Mouse (Mus musculus) kidney, adult 11 months (tissue): ENCODE results near the gene Ypel3.

Source experiments
- DNase-seq: peaks from one replicate; pipeline ENCODE4 v3.0.0; 2022

Ypel3 gene

DNA sequence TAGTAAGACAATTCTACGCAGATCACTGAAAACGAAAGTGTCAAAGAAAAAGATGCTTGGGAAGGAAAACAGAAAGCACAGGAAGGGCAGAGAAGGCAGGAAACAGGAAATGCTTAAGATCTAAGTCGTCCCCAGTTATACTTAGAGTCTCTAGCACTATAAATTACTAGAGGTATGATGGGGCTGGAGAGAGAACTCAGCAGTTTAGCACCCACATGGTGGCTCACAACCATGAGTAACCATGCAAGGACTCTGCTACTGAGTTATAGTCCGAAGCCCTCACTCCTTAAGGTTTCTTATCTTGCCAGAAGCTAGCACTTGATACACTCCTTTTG, 17.5 kb downstream of the Ypel3 start:
- no peak for DNase-seq

DNA sequence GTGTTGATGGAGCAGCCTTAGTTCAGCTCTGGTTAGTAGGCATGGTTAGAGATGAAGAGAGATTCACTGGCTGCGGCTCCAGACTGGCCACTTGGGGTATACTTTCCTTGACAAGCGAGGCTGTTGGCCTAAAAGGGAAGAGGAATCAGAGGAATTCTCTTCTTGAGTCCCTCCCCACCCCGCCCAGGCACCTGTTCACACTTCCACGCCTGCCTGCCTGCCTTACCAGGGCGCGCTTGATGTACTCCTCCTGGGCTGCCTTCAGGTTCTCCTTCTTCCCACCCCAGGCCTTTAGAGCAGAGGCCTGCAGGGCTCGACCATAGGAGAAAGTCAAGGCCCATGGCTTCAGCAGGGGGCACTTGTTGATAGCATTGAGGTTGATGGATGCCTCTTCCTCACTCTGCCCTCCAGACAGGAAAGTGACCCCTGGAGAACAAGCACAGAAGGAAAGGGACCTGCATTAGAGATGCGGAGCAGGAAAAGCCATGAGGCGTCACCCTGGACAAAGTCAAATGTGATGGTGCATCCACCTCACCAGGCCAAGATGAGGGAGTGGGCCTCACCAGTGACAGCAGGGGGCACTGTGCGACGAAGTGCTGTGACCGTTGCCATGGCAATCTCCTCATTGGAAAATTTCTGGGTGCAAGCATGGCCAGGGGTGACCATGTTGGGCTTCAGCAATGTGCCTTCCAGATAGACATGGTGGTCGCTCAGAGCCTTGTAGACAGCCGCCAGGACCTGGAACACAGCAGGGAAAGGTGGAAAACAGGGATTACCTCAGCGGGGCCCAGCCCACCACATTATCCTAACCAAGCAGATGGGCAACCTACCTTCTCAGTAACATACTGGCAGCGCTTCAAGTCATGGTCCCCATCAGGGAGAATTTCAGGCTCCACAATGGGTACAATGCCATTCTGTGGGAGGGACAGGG, 18.9 kb downstream of the Ypel3 start:
- no peak for DNase-seq

DNA sequence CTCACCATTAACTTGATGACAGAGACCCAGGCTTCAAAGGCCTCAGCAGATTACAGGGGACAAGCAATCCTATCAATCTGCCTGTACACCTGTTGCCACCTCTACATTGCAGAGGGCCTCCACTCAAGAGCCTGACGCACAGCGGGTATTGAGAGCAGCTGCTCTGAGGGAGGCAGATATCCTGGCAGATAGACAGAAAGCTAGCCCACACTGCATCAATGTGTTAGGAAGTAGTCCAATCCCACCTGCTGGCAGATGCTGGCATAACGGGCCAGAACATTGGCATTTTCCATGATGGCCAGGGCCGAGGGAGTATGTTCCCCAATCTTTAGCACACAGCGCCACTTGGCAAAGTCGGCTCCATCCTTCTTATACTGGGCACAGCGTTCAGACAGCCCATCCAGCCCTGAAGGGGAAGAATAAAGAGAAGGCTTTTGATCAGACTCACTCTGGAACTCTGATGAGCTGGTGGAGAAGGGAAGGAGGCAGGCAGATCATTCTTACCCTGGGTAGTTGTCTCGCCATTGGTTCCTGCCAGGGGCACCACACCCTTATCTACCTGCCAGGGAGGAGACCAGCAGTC, 19.7 kb downstream of the Ypel3 start:
- no peak for DNase-seq

DNA sequence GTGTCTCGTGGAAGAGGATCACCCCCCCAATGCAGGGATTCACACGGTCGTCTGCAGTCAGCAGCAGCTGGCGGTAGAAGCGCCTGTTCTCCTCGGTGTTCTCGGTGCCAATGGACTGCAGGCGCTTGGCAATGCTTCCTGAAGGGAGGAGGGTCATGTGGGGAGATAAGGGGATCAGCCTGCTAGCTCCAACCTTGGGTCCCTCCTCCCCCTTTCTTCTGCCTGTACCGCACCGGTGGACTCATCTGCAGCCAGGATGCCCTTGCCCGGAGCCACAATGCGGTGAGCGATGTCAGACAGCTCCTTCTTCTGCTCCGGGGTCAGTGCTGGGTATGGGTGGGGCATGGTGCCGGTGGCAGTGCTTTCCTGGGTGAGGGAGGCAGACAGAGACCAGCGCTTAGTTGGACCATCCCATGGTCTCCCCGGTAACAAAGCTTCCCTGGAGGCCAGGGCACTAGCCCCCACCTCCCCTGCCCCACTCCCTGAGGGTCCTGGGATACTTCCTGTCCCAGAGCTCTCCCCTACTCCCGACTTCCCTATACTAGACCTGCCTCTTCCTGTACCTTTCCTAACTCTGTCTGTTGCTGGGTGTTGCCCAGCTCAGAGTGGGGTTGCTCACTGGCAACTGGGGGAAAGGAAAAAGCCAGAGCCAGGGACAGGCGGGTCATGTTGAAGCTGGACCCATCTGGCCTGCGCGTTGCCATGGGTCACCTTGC, 20.8 kb downstream of the Ypel3 start, which contains the start of gene Fam57b:
Fam57b (plus strand) TSS at position 258 of the 716 bp plus-strand sequence.
- peak; percentile 55 for DNase-seq

DNA sequence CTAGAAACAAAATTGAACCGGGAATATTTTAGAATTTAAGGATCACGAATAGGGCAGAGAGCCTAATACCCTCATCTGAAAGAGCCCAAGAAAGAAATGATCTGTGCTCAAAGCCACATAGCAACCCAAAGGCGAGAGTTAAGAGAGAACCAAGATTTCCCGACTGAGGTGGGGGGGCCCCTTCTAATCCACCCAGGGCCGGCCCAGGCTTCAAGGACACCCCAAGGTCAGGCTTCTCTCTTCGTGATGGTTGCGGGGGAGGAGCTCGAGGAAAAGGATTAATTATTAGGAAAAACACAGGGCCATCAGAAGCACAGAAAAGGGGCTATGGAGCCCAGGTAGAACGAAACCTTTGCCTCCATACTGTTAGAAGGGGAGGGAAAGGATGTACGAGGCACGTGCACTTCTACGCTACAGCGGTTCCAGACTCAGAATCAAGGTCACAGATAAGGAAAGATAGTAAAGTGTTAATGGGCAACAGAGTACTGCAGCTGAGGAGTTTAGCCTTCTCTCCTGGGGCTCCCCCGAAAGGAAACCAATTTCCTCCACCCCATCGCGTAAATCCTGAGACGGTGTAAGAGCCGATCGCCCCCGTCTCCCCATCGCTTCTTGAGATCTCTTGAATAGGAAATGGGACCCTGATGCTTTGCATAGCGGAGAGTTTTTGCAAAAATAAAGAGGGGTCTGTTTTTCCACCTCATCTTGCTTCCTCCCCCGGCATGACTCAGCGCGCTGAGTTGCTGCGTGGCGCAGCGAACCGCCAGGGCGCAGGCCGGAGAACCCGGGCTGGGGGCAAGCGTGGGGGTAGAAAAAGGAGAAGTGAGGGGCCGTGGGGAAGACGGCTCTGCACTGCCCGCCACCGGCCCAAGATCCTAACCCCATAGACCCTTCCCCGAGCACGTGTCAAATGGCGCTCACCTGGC, 21.6 kb downstream of the Ypel3 start:
- DNase-seq = peak; percentile 57

DNA sequence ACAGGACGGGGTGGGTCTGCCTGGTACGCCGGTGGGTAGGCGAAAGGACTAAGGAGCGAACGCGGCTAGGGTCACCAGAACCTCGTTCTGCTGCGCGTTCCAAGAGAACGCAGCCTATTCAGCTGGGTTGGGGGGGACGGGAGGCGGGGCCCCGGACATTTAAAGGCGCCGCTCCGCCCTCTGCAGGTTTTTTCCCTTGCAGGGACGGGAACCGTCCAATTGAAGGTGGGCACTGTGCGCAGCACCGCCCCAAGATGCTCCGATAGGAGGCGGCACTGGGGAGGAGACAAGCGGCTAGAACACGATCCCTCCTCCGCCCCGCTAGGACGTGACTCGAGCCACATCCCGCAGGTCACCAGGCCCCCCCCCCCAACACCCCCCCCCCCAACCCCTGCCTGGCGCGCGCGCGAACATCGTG, 22.3 kb downstream of the Ypel3 start:
- peak; percentile 99 for DNase-seq

DNA sequence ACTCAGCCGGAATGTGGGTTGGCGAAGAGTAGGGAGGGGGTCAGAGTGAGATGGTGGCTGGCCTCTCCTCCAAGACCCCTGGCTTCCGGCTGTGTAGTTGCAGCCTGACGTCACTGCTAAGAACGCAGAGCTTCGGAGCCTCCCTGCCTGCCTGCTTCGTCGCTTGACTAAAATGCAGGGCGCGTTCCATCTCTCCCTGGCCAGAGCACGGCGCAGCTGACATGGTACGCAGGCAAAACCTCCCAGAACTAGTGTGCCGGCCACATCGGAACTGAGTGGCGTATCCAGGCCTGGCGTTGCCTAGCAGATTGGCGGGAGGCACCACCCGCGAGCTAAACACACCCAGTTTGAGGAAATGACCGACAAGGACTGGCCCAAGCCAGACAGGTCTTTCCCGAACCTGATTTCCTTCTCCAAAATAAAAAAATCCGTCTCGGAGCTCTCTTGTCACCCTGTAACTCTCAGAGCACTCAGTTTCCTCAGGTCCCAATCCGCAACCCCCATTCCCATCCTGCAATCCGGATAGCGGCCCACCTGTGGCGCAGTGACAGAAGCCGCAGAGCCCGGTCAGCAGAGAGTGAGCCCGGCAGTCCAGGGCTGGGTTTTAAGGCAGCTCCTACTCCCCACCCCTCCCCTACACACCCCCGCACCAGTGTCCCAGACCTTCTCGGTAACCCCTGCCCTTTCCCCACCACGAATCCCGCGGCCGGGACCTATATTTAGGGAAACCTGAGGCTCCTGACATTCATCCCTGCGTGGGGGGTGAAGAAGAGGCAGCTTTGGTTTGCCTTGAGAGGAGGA, 22.9 kb downstream of the Ypel3 start:
- DNase-seq = no peak

DNA sequence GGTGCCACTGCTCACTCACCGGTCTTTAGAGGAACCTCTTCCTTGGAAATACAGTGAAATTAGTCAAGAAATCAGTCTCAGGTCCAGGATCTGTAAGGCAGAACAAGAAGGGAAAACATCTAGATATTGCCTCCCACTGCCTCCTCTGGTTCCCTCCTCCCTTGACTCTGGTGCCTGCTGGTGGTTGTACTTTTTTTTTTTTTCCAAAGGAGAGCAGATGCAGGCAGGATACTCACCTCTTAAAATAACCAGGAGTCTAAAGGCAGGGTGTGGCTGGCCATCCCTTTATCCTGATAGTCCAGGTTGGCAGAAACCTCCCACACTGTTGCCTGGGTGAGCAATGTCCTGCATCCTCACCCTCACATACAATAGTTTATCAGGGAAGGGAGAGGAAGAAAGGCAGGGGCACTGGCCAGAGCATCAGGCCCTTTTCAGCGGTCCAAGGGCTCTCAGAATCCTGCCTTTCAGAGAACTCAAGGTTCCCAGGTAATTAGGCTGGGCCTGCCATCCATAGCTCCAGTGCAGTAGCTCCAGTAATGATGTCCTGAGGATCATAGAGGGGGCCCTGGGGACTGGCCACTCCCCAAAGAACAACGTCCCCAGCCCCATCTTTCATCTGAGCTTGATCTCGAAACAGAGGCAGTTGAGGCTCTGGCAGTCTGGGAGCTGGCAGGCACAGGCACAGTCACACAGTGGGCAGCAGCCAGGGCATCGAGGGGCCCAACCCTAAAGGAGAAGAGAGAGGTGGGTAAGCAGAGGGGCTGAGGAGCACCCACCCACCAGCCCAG, 23.7 kb downstream of the Ypel3 start:
- DNase-seq = no peak

DNA sequence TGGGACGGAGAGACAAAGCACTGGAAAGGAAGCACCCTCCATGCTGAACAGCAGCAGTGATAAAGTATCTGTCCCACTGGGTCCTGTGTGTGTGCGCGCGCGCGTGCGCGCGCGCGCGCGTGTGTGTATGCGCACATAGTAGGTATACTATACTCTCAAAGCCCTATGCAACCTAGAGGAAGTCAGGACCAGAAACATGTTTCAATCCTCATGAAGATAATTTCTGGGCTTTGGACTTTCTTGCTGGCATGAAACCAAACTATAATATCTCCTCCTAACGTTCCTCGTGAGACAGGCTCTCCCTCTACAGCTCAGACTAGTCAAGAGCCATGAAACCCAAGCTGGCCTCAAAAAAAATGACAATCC, 24.3 kb downstream of the Ypel3 start:
- DNase-seq = no peak

DNA sequence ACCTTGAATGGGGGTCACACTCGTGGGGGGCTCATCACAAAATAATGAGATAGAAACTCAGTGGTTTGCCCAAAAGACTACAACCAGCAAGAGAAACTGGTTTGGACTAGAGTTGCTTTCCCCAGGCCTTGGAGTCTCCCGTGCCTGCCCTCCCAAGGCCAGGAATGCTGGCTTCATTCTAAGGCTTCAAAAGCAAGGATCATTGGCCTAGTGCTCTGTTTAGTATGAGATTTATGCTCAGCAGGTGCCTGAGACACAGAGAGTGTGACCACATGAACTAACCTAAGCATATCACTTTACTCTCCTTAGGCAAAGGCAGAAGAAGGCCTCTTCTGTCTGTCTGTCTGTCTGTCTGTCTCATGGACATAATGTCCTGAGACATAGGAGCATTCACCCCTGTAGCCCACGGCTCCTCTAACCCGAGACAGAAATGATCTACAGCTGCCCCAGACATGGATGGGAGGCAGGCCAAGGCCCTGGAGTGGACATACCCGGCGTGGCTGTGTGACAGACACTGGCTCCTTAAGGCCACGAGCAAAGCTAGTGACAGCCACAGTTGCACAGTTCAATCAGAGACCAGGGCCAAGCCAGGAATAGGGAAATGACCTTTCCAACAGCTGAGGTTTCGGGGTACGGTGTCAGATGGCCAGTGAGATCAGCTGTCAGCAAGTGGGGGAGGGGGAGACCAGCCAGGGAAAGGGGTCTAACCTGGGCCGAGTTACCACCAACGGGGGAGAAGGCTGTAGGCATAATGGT, 25.6 kb downstream of the Ypel3 start:
- DNase-seq = no peak

DNA sequence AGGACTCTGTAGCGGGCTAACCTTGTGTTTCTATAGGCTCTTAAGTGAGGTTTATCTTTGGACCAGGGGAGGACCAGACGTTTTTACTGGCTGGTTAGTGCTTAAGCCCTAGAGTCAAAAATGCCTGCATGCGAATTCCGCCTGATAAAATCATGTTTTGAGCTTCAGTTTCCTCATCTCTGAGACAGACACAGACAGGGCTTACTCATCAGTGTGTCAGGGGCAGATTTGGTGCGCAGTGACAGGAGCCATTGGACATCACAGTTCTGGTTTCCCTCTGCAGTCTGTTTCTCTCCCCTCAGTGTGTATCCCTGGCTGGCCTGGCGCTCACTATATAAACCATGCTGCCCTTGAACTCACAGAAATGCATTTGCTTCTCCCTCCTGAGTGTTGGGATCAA, 26.4 kb downstream of the Ypel3 start:
- no peak for DNase-seq

DNA sequence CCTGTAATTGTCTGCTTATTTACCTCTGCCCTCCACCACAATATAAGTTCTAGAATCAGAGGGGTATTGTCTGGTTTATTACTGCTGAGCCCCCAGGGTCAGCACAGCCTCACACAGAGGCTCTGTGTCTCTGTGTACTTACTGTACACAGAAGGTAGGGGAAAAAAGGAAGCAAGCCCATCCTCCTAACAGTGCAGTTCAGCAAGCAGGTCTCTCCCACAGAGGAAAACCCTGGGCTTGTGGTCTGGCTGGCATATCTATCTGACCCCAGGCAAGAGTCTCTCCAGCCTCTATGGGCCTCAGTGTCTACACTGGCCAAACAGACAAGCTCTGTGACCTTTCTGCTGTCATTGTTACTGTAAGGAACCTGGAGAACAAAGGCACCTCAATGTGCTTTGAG, 27.0 kb downstream of the Ypel3 start:
- DNase-seq = no peak

DNA sequence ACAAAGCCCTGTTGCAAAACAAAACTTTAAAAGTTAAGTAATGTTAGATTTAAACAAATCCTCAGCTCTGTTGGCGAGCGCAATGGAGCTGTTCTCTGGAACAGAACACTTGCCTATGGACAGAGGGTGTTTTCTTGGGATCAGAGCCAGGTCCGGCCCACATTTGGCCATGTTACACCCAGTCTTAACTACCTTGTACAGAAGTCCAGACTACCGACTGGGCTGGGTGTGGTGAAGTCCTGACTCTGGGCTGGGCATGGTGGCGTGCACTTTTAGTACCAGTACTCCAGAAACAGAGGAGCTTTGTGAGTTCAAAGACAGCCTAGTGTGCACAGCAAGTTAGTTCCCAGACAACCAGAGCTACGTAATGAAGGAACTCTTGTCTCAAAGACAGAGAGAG, 30.2 kb downstream of the Ypel3 start:
- peak; percentile 73 for DNase-seq

DNA sequence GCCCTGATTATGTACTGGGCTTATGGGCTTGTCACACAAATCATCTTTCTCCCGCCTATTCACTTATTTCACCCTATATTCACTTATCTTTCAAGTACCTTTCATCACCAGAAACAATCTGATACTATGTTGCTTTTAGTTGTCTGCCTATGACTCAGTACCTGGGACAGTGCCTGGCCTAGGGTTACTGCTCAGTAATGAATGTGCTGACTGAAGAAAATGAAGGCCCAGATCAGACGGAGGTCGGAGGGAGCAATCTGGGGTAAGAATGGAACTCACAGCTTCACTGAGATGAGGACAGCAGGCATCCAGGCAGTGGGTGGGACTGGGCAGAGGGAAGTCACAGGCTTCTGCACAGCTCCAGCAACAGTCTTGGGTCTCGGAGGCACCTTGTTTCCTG, 30.6 kb downstream of the Ypel3 start:
- no peak for DNase-seq

DNA sequence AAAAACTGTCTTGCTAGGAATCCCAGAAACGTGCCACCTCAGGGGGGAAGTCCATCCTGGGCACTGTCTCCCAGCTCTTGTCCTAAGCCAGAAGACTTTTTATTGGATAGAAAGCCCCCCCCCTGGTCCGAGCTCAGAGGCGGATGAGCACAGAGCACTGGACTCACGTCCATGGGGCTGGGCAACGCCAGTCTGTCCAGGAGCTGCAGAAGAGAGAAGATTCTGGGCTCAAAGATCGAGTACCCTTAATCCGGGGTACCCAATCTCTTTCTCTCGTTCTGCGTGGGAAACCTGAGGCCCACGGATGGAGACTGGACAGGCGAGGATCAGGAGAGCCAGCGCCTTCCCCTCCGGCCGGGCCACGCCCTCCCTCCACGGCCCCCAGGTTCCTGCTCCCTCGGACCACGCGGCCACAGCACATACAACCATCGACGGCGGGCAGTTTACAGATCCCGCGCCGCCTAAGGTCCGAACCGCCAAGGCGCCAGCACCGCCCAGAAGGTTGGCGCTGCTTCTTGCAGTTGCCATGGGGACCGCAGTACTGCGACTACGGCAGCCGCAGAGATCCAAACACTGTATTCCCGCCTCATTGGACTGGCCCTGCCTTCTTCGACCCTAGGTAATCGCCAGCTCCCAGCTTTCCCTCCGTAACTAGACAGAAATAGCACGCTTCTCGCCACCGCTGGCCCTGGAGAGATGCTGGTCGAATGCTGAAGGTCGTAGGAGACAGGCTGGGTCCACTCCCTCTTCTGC, 32.1 kb downstream of the Ypel3 start:
- peak; percentile 91 for DNase-seq

DNA sequence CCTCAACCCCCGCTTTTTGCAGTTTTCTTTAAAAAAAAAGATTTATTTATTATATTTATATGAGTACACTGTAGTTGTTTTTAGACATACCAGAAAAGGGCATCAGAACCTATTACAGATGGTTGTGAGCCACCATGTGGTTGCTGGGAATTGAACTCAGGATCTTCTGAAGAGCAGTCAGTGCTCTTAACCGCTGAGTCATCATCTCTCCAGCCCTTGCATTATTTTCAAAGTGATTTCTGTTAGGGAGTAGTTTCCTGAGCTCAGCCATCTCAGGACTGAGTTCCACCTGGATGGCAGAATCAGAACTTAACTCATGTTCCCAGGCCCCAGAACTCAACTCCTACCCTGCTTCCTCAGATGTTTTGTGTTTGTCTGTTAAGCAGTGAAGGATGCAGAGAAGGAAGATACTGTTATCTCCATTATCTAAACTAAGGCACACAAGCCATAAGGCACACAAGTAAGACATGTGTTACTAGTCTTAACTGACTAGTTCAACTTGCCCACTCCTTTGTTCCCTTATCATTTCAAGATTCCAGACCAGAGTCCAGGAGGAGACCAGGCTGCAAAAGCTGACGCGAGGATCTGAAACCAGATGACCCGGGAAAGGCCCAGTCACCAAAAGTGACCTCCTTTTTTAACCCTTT, 33.1 kb downstream of the Ypel3 start:
- DNase-seq = no peak

DNA sequence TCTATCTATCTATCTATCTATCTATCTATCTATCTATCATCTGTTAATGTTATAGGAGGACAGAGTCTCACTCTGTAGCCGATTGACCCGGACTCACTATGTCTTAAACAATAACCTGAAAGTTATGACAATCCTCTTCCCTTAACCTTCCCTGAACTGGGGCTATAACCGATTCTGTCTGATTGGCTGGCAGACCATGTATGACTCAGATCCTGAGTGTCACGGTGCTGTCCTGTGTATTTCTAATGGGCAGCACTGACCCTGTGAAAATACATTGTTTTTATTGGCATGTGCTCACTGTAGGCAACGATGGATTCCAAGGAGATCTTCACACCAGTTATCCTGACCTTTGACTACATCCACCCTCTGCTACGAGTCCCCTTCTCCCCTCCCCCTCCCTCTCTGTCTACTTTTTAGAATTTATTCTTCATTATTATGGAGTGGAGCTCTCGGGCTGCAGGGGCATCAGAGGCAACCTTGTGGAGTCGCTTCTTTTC, 39.0 kb downstream of the Ypel3 start:
- DNase-seq = no peak

DNA sequence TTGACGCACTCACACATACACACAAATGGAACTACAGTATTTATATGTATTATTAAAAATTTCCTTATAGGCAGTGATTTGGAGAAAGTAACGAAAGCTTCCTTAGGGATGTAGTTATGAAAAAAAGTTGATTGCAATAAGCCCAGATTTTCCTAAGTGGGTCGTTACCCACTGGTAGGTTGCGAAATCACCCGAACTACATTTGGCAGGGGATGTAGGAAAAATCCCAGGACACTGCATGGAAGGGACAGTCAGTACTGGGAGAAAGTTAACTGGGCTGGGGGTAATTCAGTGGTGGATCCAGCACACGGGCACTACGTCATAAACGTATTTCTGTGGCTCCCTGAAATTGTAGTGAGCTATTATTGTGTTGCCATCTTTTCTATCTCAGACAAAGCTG, 39.7 kb downstream of the Ypel3 start:
- no peak for DNase-seq

DNA sequence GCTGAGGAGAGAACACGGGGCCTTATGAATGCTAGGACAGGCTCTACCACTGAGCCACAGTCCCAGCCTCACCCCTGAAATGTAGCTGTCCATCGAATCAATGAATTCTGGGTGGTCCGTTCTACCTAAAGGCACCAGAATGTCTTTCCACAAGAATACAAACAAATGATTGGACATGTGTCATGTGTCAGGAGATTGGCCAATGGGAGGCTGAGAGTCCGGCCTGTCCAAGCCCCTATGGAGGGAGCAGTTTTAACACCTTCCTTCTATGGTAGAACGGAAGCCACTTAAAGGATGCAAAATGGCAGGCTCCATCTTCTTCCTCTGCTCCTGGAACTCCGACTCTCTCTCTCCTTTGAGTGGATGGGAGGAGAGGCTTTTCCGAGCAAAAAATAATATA, 40.8 kb downstream of the Ypel3 start:
- DNase-seq = no peak
